Mouse (Mus musculus) heart, embryonic 11.5 days (tissue): Measurements from ENCODE around the gene Usb1. TPM values are rescaled to one million over a fixed set of nuclear protein-coding genes. Genes with fewer than 3 reads are reported as not detected.

Source experiments
- ATAC-seq: fragments of 200-750 bp; cut with Nextera tagmentation; replicated peaks from 2 replicates; pipeline ENCODE4 v1.8.0; 2017; ENCODE audit warnings: moderate library complexity; ENCODE audit not compliant: insufficient number of reproducible peaks, low FRiP score, low TSS enrichment
- H3K27ac ChIP-seq: fragments of 300-500 bp; sonication (generic); 2 replicates; pipeline ENCODE4 v1.5.1; 2014; ENCODE audit warnings: mild to moderate bottlenecking, low read depth, low read length
- H3K27me3 ChIP-seq: fragments of 300-500 bp; sonication (generic); 2 replicates; pipeline ENCODE4 v1.6.1; 2014; ENCODE audit warnings: mild to moderate bottlenecking, low read length, mixed read lengths; ENCODE audit not compliant: control insufficient read depth, insufficient read depth
- H3K36me3 ChIP-seq: fragments of 300-500 bp; sonication (generic); 2 replicates; pipeline ENCODE4 v1.6.1; 2014; ENCODE audit warnings: mild to moderate bottlenecking, low read length, moderate library complexity, mixed read lengths; ENCODE audit not compliant: control insufficient read depth, insufficient read depth
- H3K4me1 ChIP-seq: fragments of 300-500 bp; sonication (generic); 2 replicates; pipeline ENCODE4 v1.6.1; 2014; ENCODE audit warnings: low read length; ENCODE audit not compliant: control insufficient read depth, insufficient read depth
- H3K4me2 ChIP-seq: fragments of 300-500 bp; sonication (generic); 2 replicates; pipeline ENCODE4 v1.6.1; 2014; ENCODE audit warnings: mild to moderate bottlenecking, moderate library complexity
- H3K4me3 ChIP-seq: fragments of 300-500 bp; sonication (generic); 2 replicates; pipeline ENCODE4 v1.5.1; 2014; ENCODE audit warnings: low read depth, low read length
- H3K9ac ChIP-seq: fragments of 300-500 bp; sonication (generic); 2 replicates; pipeline ENCODE4 v1.6.1; 2014; ENCODE audit warnings: mild to moderate bottlenecking, low read depth, low read length, moderate library complexity
- H3K9me3 ChIP-seq: fragments of 300-500 bp; sonication (generic); replicated peaks from 2 replicates; pipeline ENCODE4 v1.6.1; 2016; ENCODE audit warnings: low read length; ENCODE audit not compliant: control insufficient read depth
- WGBS: fragments of 180-500 bp; shearing (Covaris S2); extraction: QIAGEN DNeasy Blood & Tissue Kit; methylation state at CpG from one replicate; pipeline ENCODE4 v1.1.7; 2014; ENCODE audit not compliant: insufficient replicate concordance; 5-methylcytosine and 5-hydroxymethylcytosine counted together
- polyA plus RNA-seq: library from polyadenylated mRNA; unstranded; fragments of >200 nt; fragmentation: Nextera tagmentation; extraction: Ambion mirVana; gene quantifications from 2 replicates; pipeline ENCODE4 v1.2.1, GENCODE M21; 2014

Gene Usb1
- polyA plus RNA-seq, 1 experiment from 2014 or later = 26.3 TPM

DNA sequence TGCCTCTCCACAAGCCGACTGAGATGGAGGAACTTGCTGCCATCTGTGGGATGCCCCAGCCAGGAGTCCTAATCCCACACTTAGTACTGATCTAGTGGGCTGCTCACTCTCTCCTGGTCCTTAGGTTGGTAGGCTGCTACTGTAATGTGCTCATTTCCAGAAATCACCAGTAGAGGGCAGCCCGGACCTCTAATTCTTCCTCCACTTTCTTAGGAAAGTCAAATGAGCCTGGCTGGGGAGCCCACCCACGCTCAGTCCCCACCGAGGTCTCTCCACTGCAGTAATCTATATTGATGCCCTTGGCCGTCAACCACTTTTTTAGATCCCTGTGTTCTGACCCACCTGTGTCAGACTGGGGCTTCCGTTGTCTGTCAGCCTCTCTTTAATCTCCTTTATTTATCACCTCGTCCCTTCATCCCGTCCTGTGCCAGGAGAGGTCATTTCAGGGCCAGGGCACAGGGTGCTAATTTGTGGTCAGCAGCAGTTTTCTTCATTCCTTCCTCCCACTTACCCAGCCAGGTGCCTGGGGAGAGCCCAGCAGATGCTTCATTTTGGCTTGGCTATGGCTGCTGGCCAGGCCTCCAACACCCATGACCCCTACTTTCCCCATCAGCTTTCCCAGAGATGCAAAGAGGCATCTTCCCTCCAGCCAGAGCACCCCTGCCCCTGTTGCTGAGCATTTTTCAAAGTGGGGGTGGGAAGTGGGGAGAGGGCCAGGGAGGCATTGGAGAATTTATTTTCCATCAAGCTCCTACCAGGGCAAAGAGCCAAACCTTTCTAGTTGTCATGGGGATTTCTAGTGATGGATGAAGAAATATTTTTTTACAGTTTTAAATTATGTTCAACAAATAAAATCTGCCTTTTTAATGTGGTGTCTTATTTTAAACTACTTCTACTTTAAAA, 14.8 kb downstream of the Usb1 start:
- Histone ChIP-seq H3K27ac (no peak overlapping the region), H3K4me3 (no peak overlapping the region), H3K27me3 (no peaks in the 10 kb centered on the region; the same call in 1 of the 2 replicates), H3K4me2 (no peak overlapping the region), H3K9ac (0 out of 2 replicates have a peak overlapping the region, but pooled peaks have one; percentile 34), H3K4me1 (peaks cover 18% of the 10 kb centered on the region), H3K9me3 (no peaks in the 10 kb centered on the region), H3K36me3 (no peaks in the 10 kb centered on the region; the same call in none of the 2 replicates)
- ATAC-seq = 0 out of 2 replicates have a peak, but pooled peaks have one; percentile 24
- 23% methylated on average over 8 of the region's 8 CpGs for WGBS

DNA sequence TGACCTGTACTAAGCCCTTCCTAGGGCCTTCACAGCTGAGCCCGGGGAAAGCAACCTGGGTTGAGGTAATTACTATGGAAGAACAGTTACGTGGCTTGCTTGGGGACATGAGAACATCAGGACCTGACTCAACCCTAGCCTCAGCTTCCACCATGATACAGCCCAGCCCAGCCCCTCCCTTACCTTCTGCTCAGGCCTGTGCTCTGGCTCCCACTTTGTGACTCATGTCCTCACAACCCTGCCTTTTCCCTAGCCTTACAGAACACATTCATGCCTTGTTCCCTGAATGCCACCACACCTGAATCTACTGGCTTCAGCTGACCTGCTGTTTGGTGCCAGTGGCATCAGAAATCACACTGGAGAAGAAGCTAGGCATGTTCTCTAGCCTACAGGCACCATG, 16.3 kb downstream of the Usb1 start:
- H3K4me2 ChIP-seq = no peak overlapping the region
- no peak for ATAC-seq
- 82% methylated on average over 2 of the region's 2 CpGs for WGBS
- no peak overlapping the region for H3K4me3 ChIP-seq
- H3K9me3 ChIP-seq = no peaks in the 10 kb centered on the region
- no peak overlapping the region for H3K27ac ChIP-seq
- no peaks in the 10 kb centered on the region; the same call in 1 of the 2 replicates for H3K27me3 ChIP-seq
- H3K36me3 ChIP-seq = no peaks in the 10 kb centered on the region; the same call in none of the 2 replicates
- peaks cover 18% of the 10 kb centered on the region for H3K4me1 ChIP-seq
- no peak overlapping the region for H3K9ac ChIP-seq

DNA sequence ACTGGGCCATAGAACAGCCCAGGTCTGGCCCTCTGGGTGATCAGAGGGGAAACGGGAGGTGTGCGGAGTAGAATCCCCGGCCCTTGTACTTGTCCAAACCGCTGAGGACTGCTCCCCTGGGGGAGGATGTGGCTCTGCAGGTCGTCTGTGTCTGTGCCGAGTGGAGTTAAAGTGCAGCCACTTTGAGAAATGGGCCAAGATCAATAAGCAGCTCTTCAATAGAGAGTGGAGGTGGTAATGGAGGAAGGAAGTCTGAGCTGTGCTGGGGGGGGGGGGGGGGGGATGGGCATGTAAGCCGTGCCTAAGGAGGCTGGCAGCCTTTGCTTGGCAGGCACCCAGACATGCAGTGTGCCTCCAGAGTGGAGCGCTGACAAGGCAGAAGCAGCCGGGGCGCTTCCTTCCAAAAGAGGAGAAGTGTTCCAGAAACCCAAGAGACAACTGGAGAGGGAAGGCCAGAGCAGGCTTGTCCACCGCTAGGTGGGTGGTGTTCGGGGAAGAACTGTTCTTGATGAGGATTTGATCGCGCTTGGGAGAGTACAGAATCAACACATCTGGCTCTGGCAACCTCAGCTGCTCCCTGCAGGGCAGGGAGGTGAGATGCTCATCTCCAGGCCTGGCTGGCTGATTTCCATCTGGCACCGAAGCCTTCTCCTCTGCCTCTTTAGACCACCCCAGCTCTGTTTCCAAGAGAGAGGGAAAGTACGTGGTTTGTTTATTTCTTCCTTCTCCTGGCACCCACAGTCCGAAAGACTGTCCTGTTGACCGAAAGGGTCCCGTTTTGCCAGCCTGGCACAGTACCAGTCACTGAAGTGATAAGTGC, 16.9 kb downstream of the Usb1 start:
- Histone ChIP-seq H3K27ac (no peak overlapping the region), H3K36me3 (no peaks in the 10 kb centered on the region; the same call in none of the 2 replicates), H3K27me3 (no peaks in the 10 kb centered on the region; the same call in 1 of the 2 replicates), H3K4me3 (no peak overlapping the region), H3K9ac (0 out of 2 replicates have a peak overlapping the region, but pooled peaks have one; percentile 46), H3K4me1 (peaks cover 21% of the 10 kb centered on the region), H3K9me3 (no peaks in the 10 kb centered on the region), H3K4me2 (no peak overlapping the region)
- ATAC-seq = no peak
- WGBS = 50% methylated on average over 19 of the region's 19 CpGs

- H3K4me2 ChIP-seq = peak overlapping the region; percentile 85
- H3K27me3 ChIP-seq = no peaks in the 10 kb centered on the region; the same call in 1 of the 2 replicates
- H3K4me3 ChIP-seq = peak overlapping the region; percentile 92
- ATAC-seq = no peak
- peak overlapping the region; percentile 91 for H3K27ac ChIP-seq
- H3K9me3 ChIP-seq = no peaks in the 10 kb centered on the region
- no peaks in the 10 kb centered on the region; the same call in 1 of the 2 replicates for H3K36me3 ChIP-seq
- WGBS = 3% methylated on average over 15 of the region's 15 CpGs
- H3K9ac ChIP-seq = peak overlapping the region; percentile 99
- peaks cover 44% of the 10 kb centered on the region for H3K4me1 ChIP-seq
Observed at GRCm38 (mm10) chr8:95351461-95351860, 19.4 kb downstream of the Usb1 start.

GRCm38 (mm10) chr8:95352151-95352870, 20.2 kb downstream of the Usb1 start, which contains the start of gene Mmp15:
TSS of gene Mmp15 (plus strand) at chr8:95352268.
- Histone ChIP-seq H3K4me2 (peak within 1 kb of the TSS; percentile 85), H3K4me1 (peaks cover 46% of the 10 kb centered on the region), H3K27me3 (no peaks in the 10 kb centered on the region; the same call in 1 of the 2 replicates), H3K36me3 (no peaks in the 10 kb centered on the region), H3K4me3 (peak within 1 kb of the TSS; percentile 92), H3K27ac (peak within 1 kb of the TSS; percentile 91), H3K9me3 (no peaks in the 10 kb centered on the region), H3K9ac (peak within 1 kb of the TSS; percentile 99)
- under 1% methylated on average over 68 of the region's 80 CpGs for WGBS
- ATAC-seq = peak; percentile 68

GRCm38 (mm10) chr8:95352871-95353866, 21.1 kb downstream of the Usb1 start:
- peak overlapping the region; percentile 99 for H3K9ac ChIP-seq
- H3K4me3 ChIP-seq = peak overlapping the region; percentile 92
- 1% methylated on average over 58 of the region's 62 CpGs for WGBS
- H3K27me3 ChIP-seq = no peaks in the 10 kb centered on the region; the same call in 1 of the 2 replicates
- peaks cover 53% of the 10 kb centered on the region for H3K4me1 ChIP-seq
- H3K9me3 ChIP-seq = no peaks in the 10 kb centered on the region
- H3K4me2 ChIP-seq = peak overlapping the region; percentile 85
- H3K27ac ChIP-seq = peak overlapping the region; percentile 91
- peak; percentile 12; the same call in 1 of the 2 replicates for ATAC-seq
- H3K36me3 ChIP-seq = no peaks in the 10 kb centered on the region

- no peak overlapping the region for H3K27ac ChIP-seq
- H3K9ac ChIP-seq = peak overlapping the region; percentile 99; the same call in 1 of the 2 replicates
- peak overlapping the region; percentile 85 for H3K4me2 ChIP-seq
- ATAC-seq = no peak
- no peaks in the 10 kb centered on the region for H3K36me3 ChIP-seq
- no peaks in the 10 kb centered on the region; the same call in 1 of the 2 replicates for H3K27me3 ChIP-seq
- H3K4me1 ChIP-seq = peaks cover 63% of the 10 kb centered on the region
- 68% methylated on average over 2 of the region's 2 CpGs for WGBS
- H3K9me3 ChIP-seq = no peaks in the 10 kb centered on the region
- peak overlapping the region; percentile 92 for H3K4me3 ChIP-seq
Observed at GRCm38 (mm10) chr8:95354606-95355005, 22.5 kb downstream of the Usb1 start.
